Mouse (Mus musculus): ENCODE results near the gene Sytl1.

- TF ChIP-seq CTCF (IDR thresholded peaks at IDR 0.05; ENCODE audit: low read depth, low read length) (no peak), POLR2A (IDR thresholded peaks at IDR 0.05; ENCODE audit: borderline replicate concordance, low read depth, low read length) (no peak)
Observed at GRCm38 (mm10) chr4:133269596-133269995, 6.7 kb upstream of the Sytl1 start.

Data from bone marrow macrophage, adult 2 months (primary cell).